Mouse (Mus musculus): Measurements from ENCODE around the gene Sfswap.
"Not testable (repeated sequence)": the region's sequence is repeated elsewhere in the genome, so short reads cannot be mapped to it uniquely, and the experiment has no call there.

The Sfswap gene

DNA sequence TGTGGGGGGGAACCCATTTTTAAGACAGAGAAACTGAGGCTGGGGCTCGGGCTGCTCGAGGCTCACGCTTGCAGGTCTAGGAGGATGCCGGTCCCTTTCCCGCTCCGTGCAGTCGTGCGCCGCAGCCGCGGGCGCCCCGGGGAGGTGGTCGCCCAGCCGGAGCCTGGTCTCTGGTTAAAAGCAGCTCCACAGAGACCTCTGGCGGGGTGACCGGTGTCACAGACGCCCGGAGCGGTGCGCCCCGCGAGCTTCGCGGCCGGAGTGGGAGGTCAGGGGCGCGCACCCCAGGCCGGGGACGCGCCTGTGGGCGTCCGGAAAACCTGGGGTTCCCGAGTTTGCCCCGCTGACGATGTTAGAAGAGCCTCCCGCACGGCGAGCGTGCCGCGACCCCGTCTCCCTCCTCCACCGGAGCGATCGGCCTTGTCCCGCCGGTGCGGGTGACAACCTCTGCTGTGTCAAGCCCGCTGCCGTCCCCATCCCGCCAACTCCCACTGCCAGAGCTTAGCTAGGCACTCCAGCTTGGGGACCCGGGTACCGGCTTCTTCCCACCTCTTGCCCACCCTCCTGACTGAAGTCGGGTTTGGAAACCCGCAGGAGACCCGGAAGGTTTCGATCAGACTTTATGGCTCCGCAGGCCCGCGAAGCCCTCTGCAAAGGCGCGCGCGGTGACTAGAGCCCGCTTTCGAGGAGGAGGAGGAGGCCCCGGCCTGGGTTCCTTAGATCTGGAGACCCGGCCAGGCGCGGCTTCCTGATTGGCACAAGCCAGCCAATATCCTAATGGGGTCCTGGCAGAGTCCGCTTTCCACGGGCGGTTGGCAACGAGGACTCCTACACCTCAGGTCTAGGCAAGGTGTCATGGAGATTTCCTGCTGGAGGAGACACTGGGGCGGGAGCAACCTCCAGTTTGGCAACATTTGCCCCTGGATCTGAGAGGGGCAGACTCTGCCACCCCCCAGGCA lies 83.8 kb downstream of the Sfswap start:
- peak; percentile 43 for DNase-seq (ENCODE audit: low read depth, low spot score)

DNA sequence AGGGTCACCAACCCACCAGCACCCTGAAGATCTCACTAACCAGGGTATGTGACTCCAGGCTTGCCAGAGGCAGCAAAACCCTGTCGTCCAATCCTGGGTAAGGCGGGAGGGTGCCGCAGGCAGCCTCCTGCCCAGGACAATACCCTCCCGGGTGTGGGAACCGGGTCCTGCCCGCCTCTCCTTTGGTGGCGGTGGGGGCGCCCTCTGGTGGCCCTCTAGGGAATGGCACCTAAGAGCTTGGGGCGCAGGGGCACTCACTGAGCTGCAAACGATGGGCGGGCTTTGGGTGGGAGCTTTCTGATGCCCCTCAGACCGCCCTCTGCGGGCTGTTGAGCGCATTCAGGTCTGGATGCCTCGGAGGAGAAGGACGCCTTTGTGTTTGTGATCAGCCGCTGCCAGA lies 85.0 kb downstream of the Sfswap start:
- peak; percentile 83 for DNase-seq (ENCODE audit: low read depth, low spot score)

DNA sequence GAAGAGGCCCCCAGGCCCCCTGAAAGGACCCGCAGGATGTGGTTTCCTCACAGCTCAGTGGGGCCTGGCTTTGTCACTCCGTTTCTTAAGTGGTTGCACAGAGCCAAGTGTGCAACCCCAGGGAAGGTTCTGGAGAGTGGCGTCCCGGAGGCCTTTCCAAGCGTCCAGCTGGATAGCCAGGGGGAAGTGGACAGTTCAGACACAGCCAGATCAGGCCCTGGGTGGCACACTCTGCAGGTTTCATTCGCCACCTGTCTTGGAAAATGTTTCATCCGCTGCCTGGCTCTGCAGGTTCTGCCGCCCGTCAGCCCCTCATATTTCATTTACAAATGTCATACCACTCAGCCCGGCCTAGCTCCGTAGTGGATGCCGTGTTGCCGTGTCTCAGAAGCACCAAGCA lies 85.5 kb downstream of the Sfswap start:
- no peak for DNase-seq (ENCODE audit: low read depth, low spot score)

DNA sequence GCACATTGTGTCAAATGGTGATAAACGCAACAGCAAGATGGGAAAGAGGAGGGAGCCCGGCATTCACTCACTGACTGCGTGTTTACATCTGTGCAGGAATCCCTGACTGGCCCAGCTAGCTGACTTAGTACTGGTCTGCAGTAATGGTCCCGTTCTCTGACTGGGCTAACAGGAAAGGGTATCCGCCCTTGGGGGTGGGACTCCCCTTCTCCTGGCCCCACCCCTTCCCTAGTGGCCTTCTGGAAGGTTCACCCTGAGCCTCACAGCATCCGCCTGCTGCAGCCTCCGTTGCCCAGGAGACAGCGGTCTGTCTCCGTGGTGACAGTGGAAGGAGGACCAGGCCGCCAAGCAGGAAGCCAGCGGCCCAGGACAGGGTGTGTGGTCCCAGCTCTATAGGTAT lies 89.9 kb downstream of the Sfswap start:
- no peak for DNase-seq (ENCODE audit: low read depth, low spot score)

DNA sequence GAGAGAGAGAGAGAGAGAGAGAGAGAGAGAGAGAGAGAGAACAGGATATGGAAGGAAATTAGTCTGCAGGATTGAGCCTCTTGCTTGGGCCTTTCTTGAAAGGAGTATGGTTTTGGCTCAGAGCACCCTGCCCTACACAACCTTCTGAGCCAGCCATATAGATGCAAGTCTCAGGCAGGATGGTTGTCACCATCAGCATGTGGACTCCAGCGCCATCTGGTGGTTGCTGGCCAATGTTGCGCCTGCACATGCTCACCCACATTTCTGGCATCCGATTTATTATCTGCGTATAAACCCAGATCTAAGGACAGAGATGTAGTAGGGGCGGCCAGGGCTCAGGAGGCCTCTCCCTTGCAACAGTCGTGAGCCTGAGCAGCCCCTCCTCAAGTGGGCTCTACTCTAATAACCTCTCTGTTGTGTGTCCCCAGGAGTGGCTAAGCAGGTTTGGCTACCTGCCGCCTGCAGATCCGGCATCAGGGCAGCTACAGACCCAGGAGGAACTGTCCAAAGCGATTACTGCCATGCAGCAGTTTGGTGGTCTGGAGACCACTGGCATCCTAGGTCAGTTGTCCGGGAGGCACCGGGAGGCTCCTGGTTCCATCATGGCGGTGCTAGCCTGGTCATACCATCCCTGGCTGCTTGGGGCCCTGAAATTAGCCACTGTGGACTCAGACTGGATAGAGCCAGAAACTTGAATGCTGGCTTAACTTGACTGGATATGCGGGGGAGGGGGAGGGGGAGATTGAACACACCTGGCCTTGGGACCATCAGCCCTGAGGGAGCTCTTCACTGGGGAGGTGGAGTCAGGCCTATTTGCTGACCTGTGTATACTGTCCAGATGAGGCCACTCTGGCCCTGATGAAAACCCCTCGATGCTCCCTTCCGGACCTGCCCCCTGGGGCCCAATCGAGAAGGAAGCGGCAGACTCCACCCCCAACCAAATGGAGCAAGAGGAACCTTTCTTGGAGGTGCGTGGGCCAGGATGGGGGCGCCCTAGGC lies 93.4 kb downstream of the Sfswap start:
- DNase-seq (ENCODE audit: low read depth, low spot score): peak; percentile 78

DNA sequence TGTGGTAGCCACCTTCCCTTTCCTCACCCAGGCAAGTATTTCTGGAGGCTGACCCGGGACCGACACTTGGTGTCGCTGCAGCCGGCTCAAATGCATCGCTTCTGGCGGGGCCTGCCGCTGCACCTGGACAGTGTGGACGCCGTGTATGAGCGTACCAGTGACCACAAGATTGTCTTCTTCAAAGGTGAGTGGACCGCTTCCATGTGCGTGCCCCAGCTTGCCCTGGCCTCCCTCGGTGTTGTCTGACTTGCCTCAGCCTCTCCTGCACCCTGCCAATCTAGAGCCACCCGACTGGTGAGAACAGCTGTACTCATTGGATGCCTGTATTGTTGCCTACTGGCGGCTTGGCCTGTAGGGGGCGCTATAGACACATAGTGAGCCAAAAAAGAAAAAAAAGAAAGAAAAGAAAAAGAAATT lies 101.1 kb downstream of the Sfswap start:
- no peak for DNase-seq (ENCODE audit: low read depth, low spot score)

DNA sequence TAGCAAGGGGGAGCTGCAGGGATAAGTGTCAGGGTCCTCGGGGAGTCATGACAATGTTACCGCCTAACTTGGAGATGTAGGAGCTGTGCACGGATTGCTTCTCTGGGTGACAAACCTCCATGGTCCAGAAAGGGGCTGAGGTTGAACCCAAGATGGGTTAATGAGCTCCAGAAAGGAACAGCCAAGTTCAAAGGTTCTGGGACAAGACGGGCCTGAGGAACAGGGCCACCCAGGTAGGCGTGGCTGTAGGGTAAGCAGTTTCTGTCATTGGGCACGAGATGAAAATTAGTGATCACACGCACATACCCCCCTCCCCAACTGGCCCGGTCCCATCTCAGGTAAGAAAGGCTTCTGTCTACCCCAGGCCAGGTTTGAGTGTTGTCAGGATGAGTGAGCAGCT lies 106.5 kb downstream of the Sfswap start:
- DNase-seq (ENCODE audit: low read depth, low spot score): no peak

DNA sequence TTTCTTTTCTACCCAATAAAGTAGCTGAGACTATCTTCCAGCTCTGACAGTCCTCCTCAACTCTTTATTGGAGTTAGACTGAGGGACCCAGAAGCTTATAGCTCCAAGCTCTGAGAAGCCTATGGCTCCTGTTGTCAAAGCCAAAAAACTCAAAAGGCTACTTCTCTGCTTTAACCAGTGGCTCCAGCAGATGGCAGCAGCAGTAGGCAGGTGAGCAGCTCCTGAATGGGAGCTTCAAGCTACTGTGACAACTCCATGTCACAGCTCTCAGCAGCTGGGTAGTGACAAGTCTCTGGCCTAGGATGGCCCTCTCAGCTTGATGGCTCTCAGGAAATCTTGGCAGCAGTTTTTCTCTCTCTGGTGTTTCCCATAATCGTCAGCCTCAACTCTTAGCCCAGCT lies 110.0 kb downstream of the Sfswap start:
- peak; percentile 58 for DNase-seq (ENCODE audit: low read depth, low spot score)

DNA sequence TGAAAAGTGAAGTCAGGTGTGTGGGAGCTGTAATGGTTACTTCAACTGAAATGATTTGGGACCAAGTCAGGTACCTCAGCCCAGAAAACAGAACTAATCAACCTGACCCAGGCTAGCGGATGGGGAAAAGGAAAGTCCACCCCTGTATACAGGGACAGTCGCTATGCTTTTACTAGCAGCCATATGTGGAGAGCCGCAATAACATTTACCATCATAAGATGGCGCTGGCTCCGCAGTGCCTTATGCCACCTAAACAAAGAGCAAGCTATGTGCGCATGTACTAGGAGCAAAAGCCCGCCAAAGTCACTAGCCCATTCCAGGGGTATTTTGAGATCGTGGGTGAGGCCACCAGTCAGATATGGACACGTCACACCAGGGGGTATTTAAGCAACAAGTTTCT lies 119.6 kb downstream of the Sfswap start:
- DNase-seq (ENCODE audit: low read depth, low spot score): not testable (repeated sequence)

Data from CD4-positive helper T cell, adult 2 months (primary cell).